Mouse (Mus musculus) naive thymus-derived CD4-positive, alpha-beta T cell, adult 2 months (primary cell): ENCODE results near the gene Nt5c.
"Not testable (repeated sequence)": the region's sequence is repeated elsewhere in the genome, so short reads cannot be mapped to it uniquely, and the experiment has no call there.

ENCODE experiments used
- DNase-seq: peaks from one replicate; pipeline ENCODE4 v3.0.0-alpha.2; 2011; ENCODE audit warnings: low read depth

The Nt5c gene

GRCm38 (mm10) chr11:115491356-115492083 is at the start of gene Nt5c:
Nt5c (minus strand) TSS chr11:115491862.
- DNase-seq = peak; percentile 88

- DNase-seq = peak; percentile 59
Measured at GRCm38 (mm10) chr11:115538045-115538444, 46.4 kb upstream of the Nt5c start.

DNA sequence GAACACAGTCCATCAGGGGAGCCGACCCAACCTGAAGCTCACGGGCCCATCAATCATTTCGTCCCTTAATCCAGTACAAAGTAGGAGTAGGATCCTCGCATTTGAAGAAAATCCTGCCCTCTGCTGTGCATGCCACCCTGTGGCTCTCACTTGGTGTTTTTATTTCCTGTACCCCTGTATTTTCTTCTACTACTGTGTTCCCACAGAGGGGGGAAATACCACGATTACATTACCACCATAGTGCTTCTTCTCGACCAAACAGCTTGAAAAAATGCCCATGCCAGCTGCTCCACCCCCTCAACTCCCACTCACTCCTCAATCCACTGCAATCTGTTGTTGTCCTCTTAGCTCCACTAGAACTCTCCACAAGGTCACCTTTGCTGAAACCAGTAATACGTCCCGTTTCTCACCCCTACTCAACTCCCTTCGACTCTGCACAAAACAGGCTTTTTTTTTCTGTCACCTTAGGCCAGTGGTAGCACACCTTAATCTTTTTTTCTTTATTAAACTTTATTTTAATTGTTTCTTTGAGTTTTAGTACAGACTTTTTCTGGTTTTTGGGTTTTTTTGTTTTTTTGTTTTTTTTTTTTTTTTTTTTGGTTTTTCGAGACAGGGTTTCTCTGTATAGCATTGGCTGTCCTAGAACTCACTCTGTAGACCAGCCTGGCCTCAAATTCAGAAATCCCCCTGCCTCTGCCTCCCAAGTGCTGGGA is 45.4 kb upstream of the Nt5c start:
- DNase-seq = no peak

DNA sequence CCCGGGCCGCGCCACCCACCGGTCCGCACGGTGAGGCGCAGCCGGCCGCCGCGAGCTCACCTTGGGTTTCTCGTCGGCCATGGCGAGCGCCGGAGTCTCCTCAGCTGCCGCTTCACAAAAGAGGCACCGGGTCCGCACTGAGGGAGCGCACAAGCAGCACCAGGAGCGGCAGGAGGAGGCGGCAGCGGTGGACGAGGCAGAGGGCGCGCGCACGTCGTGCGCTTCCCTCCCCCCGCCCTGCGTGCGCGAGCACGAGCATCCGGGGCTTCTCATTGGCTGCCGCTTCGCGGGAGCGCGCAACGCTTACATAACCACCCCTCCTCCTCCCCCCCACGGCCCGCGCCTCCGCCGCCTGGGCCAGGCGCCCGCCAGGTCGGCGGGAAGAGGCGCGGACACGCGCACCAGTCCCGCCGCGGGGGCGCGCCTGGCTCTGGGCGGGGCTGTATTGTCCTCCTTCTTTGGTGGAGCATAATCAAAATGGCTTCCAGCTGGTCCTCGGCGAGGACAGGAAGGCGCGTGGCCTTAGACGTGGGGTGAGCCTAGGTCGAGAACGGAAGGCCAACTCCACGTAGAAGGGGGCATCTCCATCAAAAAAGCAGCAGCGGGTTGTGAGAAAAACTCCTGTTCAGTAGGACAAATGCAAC is 44.5 kb upstream of the Nt5c start, which contains the start of gene Sumo2:
Gene Sumo2, minus strand, starts transcription at position 239 of the 644 bp plus-strand sequence.
- DNase-seq = peak; percentile 99

GRCm38 (mm10) chr11:115535401-115536037 is 43.9 kb upstream of the Nt5c start:
- DNase-seq = peak; percentile 84

DNA sequence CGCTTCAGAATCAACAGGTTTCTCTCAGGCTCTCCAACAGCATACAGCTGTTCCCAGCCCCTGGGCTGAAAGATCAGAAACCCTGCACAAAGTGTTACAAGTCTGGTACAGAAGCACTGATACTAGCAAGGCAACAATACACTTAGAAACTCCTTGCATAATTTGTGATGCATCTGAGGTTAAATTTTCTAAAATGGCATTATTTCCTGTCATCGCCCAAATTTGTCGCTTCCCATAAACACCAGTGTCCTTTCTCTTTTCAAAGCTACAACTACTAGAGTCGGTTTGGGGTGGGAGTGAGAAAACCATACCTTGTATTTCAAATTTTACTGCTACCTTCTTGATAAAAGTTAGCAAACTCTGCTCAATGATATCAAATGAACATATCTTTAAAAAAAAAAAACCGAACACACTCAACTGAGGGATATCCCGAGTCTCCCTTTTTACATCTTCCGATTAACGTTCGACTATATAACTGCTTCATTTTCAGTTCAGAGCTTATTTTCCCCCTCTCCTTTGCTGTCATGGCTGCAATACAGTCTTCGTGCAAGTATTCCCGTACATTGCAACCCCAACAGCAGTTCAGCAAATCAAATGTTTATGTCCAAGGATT is 43.2 kb upstream of the Nt5c start:
- DNase-seq = peak; percentile 37

GRCm38 (mm10) chr11:115526446-115526845 is 34.8 kb upstream of the Nt5c start:
- DNase-seq = not testable (repeated sequence)

GRCm38 (mm10) chr11:115522703-115523102 is 31.0 kb upstream of the Nt5c start:
- DNase-seq = no peak

DNA sequence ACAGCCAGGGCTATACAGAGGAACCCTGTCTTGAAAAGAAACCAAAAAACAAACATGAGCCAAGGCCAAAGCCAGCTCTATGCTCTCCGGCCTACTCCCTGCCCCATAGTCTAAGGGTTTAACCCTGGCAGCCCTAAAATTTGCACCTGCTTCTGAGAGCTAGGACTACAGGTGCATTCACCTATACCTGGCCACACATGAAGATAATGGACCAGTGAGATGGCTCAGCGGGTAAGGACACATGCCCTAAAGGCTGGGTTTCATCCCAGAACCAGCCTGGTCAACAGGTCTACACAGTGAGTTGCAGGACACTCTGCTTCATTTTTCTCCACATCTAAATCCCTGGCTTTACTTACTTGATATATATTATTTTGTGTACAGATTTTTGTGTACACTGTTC is 30.6 kb upstream of the Nt5c start:
- no peak for DNase-seq

DNA sequence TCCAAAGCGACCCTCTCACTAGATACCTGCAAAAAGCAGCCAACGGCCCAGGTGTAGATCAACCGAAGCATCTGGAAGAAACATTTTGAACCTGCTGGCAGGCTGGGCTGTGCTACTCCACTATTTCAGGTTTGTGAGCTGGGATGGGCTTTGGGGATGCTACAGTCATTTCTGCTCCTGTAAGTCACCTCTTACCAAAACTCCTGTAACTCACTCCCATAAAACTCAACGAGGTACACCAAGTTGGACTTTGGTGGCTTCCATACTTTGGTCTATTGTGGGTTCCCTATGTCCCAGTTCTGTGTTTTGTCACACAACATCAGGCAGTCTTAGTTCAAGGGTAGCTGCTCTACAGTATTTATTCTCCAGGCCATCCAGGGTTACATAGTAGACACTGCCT is 29.4 kb upstream of the Nt5c start:
- no peak for DNase-seq

- DNase-seq = no peak
Measured at GRCm38 (mm10) chr11:115520218-115520617, 28.6 kb upstream of the Nt5c start.

- no peak for DNase-seq
Measured at GRCm38 (mm10) chr11:115519581-115519980, 27.9 kb upstream of the Nt5c start.

- no peak for DNase-seq
Measured at GRCm38 (mm10) chr11:115518693-115519092, 27.0 kb upstream of the Nt5c start.

- DNase-seq = no peak
Measured at GRCm38 (mm10) chr11:115516942-115517341, 25.3 kb upstream of the Nt5c start.

GRCm38 (mm10) chr11:115515021-115515420 is 23.4 kb upstream of the Nt5c start:
- peak; percentile 49 for DNase-seq

DNA sequence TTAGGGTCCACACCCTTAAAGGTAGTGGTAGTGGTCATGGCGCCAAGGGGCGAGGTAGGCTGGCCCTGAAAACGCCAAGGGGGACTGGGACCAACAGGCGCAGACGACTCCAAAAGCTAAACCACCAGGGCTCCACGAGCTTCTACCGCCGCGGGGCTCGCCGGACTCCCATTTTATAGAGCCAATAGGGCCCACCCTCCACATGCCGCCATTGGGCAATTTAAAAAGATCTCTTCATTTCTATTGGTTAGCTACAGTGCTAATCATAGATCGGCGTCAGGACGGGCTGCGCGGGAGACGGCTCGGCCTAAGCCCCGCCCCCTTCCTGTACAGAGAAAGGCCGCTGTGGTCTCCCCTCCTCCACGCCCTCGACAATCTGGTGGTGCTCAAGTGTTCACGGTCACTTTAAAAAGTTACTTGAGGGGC is 22.6 kb upstream of the Nt5c start, which contains the start of gene Jpt1:
Gene Jpt1, minus strand, starts transcription at position 150 of the 426 bp plus-strand sequence.
- DNase-seq = peak; percentile 99

- no peak for DNase-seq
Measured at GRCm38 (mm10) chr11:115513271-115514237, 21.9 kb upstream of the Nt5c start.

DNA sequence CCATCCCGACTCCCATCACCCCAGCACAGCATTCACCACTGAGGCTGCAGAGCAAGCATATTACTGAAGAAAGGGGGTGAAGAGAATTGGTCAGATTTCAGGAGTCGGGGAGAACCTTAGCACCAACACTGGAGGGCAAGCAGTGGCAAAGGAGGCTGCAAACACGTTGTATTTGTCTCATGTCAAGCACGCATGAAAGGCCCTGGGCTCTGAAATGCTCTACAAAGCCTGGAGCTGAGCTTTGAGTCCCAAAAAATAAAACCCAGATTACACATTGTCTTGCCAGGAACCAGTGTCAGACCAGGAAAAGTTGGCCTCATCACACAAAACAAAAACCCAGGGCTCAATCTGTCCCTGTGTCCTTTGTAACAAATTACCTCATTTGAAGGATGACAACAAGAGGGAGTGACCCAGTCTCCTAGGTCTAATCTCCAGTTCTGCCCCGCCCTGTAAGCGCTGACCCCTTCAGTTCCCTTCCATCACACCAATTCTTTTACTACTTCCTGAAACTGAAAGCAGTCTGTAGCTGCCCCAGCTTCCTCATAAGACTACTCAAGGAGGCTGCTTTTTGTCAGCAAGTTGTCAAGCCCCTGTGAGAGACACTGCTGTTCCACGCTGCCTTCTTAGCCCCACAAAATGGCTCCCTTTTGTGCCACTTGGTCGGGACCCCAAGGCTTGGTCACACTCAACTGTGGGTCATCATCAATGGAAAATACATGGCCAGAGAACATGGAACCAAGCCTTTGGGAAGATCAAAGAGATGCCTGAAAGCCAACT is 20.9 kb upstream of the Nt5c start:
- DNase-seq = peak; percentile 69

- DNase-seq = peak; percentile 29
Measured at GRCm38 (mm10) chr11:115512004-115512403, 20.3 kb upstream of the Nt5c start.

GRCm38 (mm10) chr11:115511121-115511520 is 19.5 kb upstream of the Nt5c start:
- no peak for DNase-seq
